Mouse (Mus musculus) c-Kit-positive CD71-positive TER-119-negative erythroid progenitor cells, embryonic 14.5 days (primary cell): ENCODE data around the gene Eps15l1.

ENCODE experiments used
- DNase-seq: peaks from one replicate; pipeline ENCODE4 v3.0.0-alpha.2; 2013; ENCODE audit warnings: low read depth

Eps15l1 gene

GRCm38 (mm10) chr8:72413839-72414238 is 7.4 kb downstream of the Eps15l1 start:
- DNase-seq: peak; percentile 80

GRCm38 (mm10) chr8:72409443-72409842 is 11.8 kb downstream of the Eps15l1 start:
- no peak for DNase-seq

- no peak for DNase-seq
Observed at GRCm38 (mm10) chr8:72407878-72408277, 13.4 kb downstream of the Eps15l1 start.

- DNase-seq: no peak
Observed at GRCm38 (mm10) chr8:72402981-72403380, 18.3 kb downstream of the Eps15l1 start.

- no peak for DNase-seq
Observed at GRCm38 (mm10) chr8:72401381-72401780, 19.9 kb downstream of the Eps15l1 start.

GRCm38 (mm10) chr8:72385737-72386136 is 35.5 kb downstream of the Eps15l1 start:
- no peak for DNase-seq

- DNase-seq: no peak
Observed at GRCm38 (mm10) chr8:72382395-72382794, 38.9 kb downstream of the Eps15l1 start.

- DNase-seq: no peak
Observed at GRCm38 (mm10) chr8:72380656-72381055, 40.6 kb downstream of the Eps15l1 start.

- no peak for DNase-seq
Observed at GRCm38 (mm10) chr8:72376900-72377299, 44.4 kb downstream of the Eps15l1 start.

GRCm38 (mm10) chr8:72376309-72376708 is 45.0 kb downstream of the Eps15l1 start:
- no peak for DNase-seq

- DNase-seq: no peak
Observed at GRCm38 (mm10) chr8:72375161-72375560, 46.1 kb downstream of the Eps15l1 start.

GRCm38 (mm10) chr8:72372311-72372710 is 48.9 kb downstream of the Eps15l1 start:
- DNase-seq: no peak

- DNase-seq: no peak
Observed at GRCm38 (mm10) chr8:72371356-72371755, 49.9 kb downstream of the Eps15l1 start.

GRCm38 (mm10) chr8:72366435-72366834 is 54.8 kb downstream of the Eps15l1 start:
- no peak for DNase-seq

GRCm38 (mm10) chr8:72365826-72366225 is 55.4 kb downstream of the Eps15l1 start:
- DNase-seq: peak; percentile 40

- DNase-seq: no peak
Observed at GRCm38 (mm10) chr8:72365016-72365415, 56.2 kb downstream of the Eps15l1 start.

- no peak for DNase-seq
Observed at GRCm38 (mm10) chr8:72363457-72363856, 57.8 kb downstream of the Eps15l1 start.

- DNase-seq: no peak
Observed at GRCm38 (mm10) chr8:72362754-72363153, 58.5 kb downstream of the Eps15l1 start.

- DNase-seq: no peak
Observed at GRCm38 (mm10) chr8:72360162-72360561, 61.1 kb downstream of the Eps15l1 start.

- DNase-seq: no peak
Observed at GRCm38 (mm10) chr8:72356593-72356992, 64.7 kb downstream of the Eps15l1 start.

GRCm38 (mm10) chr8:72354272-72354671 is 67.0 kb downstream of the Eps15l1 start:
- DNase-seq: peak; percentile 28

GRCm38 (mm10) chr8:72353700-72354045 is 67.6 kb downstream of the Eps15l1 start:
- no peak for DNase-seq

- no peak for DNase-seq
Observed at GRCm38 (mm10) chr8:72352951-72353699, 68.1 kb downstream of the Eps15l1 start.

GRCm38 (mm10) chr8:72351405-72352005 is 69.8 kb downstream of the Eps15l1 start:
- no peak for DNase-seq
